In the genomic region with DNA sequence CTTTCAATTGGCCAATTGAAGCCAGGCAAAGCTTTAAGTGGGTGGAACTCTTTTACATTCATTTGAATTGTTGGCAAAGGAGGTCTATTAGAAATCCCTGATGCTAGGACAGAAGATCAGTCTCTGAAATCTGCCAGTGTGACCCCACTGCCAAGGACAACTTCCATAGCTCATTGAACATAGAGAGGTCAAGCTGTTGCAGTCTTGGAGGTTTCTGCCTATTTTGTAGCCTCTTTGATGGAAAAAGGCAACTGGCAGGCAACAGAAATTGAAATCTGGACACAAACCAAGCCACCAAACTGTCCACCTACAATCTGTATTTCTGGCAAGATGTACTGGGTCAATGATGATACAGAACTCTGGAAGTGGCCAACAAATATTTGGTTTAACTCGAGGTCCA, we compare ENCODE assay signal across 28 mouse cellular contexts.
"Had no signal": no experiment of that assay in that cellular context is flagged by ENCODE, and none has a peak within 500 bp of the region (broad histone marks: within the 10 kb centered on the region; RNA-seq: fewer than 3 reads in every experiment).

No protein-coding gene starts in this region.

- H3K9me3 ChIP-seq: heart, embryonic 10.5 days; heart, embryonic 12.5 days; hindbrain, embryonic 13.5 days; hindbrain, embryonic 15.5 days; kidney, embryonic 15.5 days; limb, embryonic 10.5 days; limb, embryonic 12.5 days; liver, embryonic 13.5 days; liver, embryonic 15.5 days had no signal

- H3K4me3 ChIP-seq: heart, embryonic 10.5 days; heart, embryonic 12.5 days; hindbrain, embryonic 13.5 days; hindbrain, embryonic 15.5 days; kidney, embryonic 15.5 days; layer of hippocampus, adult 2 months; limb, embryonic 10.5 days; limb, embryonic 12.5 days; liver, embryonic 13.5 days; liver, embryonic 15.5 days had no signal

- H3K4me2 ChIP-seq: heart, embryonic 12.5 days; hindbrain, embryonic 13.5 days; hindbrain, embryonic 15.5 days; kidney, embryonic 15.5 days; limb, embryonic 12.5 days; liver, embryonic 11.5 days; liver, embryonic 13.5 days; liver, embryonic 15.5 days had no signal

- ATAC-seq: hindbrain, postnatal 0 days; intestine, embryonic 16.5 days; liver, postnatal 0 days had no signal

- H3K27ac ChIP-seq: heart, embryonic 10.5 days; hindbrain, embryonic 13.5 days; hindbrain, embryonic 15.5 days; hindbrain, postnatal 0 days; kidney, embryonic 15.5 days; layer of hippocampus, adult 2 months; limb, embryonic 10.5 days; limb, embryonic 12.5 days; liver, embryonic 13.5 days; liver, embryonic 15.5 days had no signal

- H3K9ac ChIP-seq: heart, embryonic 12.5 days; hindbrain, embryonic 13.5 days; hindbrain, embryonic 15.5 days; kidney, embryonic 15.5 days; limb, embryonic 12.5 days; liver, embryonic 13.5 days; liver, embryonic 15.5 days; liver, postnatal 0 days had no signal

- H3K27me3 ChIP-seq: heart, embryonic 12.5 days; hindbrain, embryonic 13.5 days; hindbrain, embryonic 15.5 days; kidney, embryonic 15.5 days; limb, embryonic 12.5 days; liver, embryonic 13.5 days; liver, embryonic 15.5 days had no signal

- H3K36me3 ChIP-seq: heart, embryonic 10.5 days; heart, embryonic 12.5 days; hindbrain, embryonic 13.5 days; hindbrain, embryonic 15.5 days; kidney, embryonic 15.5 days; limb, embryonic 10.5 days; limb, embryonic 12.5 days; liver, embryonic 13.5 days; liver, embryonic 15.5 days had no signal

- H3K4me1 ChIP-seq: heart, embryonic 10.5 days; heart, embryonic 12.5 days; hindbrain, embryonic 13.5 days; hindbrain, embryonic 15.5 days; kidney, embryonic 15.5 days; limb, embryonic 10.5 days; limb, embryonic 12.5 days; liver, embryonic 13.5 days; liver, embryonic 15.5 days had no signal

- DNase-seq: gastrocnemius, postnatal 10 days; gastrocnemius, postnatal 25 days; heart, adult 18-20 months; heart, postnatal 14 days; heart, postnatal 36 days; kidney, adult 11 months; kidney, adult 2 months; kidney, adult 9 months; kidney, postnatal 10 days; kidney, postnatal 25 days; kidney, postnatal 4 days; layer of hippocampus, postnatal 36 days; liver; liver, embryonic 13.5 days; liver, postnatal 0 days; lung, adult 2 months had no signal
